Mouse (Mus musculus) heart, adult 18-20 months (tissue): ENCODE measurements at regions not wholly inside any gene's neighbourhood (a gene's known extent, or its start where the extent isn't known, plus 50 kb on each side); places are given as distances from the start of the nearest gene placed in this dataset.

Experiments used
- DNase-seq, 2 experiments: peaks; one replicate each; pipeline ENCODE4 v3.0.0; 2021 to 2022; ENCODE audit warnings: mixed read lengths in 1 of 2

DNA sequence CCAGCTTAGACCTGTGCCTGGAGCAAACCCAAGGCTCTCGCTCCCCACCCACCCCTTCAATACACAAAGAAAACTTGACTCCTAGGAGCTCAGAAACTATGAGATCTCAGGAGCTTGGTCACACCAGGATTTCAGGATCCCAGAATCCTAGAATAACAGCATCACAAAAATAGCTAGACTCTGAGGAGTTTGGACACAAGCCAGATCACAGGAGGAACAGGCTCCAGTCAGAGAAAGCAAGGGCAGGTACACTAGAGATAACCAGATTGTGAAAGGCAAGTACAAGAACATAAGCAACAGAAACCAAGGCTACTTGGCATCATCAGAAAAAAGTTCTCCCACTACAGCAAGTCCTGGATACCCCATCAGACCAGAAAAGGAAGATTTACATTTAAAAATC lies 221.5 kb downstream of the Epha7 start:
- DNase-seq = peak in 1 of 2 experiments; percentile 3

DNA sequence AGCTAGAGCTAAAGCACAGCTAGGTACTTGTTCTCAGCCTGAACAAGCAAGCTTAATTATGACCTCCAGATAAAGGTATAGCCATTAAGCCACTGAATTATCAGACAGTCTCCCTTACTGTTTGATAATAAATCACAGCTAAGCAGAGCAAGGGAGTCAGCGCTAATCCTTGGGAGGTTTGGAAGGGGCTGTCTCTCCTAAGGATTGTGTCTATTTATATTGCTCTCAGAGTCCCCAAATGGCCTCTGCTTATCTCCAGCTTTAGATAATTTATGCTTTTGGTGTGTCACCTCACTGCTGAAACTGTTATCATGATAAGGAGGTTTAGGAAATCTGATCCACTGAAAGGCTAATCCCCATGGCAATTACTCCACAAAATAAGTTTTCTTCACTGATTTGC lies 227.1 kb downstream of the Epha7 start:
- DNase-seq = no peak

DNA sequence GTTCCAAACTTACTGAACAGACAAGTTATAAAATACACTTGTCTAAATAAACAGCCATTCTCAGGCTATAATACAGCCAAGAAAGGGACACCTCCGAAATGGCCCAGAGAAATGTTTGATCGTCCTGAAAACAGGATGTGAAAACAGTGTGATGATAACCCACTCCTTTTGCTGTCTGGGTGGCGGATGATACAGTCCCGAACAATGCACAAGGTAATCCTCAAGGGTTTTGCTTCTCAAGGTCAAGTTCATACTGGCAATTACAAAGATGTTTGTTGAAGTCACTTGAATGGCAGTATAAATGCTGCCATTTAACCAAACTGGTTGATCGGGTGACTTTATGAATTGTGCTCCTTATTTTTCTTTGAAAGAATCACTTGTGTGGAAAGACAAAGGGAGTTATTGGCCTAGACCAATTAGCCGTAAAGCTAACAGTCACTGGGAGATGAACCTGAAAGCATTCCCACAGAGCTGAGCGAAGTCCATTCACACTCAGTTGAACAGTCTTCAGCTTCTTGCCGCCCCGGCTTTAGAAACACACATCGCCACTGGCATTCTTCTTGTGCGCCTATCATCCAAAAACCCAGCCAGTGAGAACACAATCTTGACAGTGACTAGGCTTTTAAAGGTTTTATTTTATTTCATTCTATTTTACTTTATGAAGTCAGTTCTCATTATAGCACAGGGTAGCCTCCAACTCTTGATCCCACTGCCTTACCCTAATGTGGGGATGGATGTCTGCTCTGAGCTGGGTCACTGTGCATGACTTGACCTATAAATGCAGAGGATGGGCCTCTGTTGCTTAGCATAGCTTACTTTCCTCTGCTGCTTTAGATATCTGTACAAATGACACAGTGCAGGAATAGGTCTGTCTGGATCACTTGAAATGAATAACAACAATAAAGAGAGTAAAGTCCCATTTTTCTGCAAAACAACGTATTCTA lies 256.0 kb downstream of the Epha7 start:
- no peak for DNase-seq

DNA sequence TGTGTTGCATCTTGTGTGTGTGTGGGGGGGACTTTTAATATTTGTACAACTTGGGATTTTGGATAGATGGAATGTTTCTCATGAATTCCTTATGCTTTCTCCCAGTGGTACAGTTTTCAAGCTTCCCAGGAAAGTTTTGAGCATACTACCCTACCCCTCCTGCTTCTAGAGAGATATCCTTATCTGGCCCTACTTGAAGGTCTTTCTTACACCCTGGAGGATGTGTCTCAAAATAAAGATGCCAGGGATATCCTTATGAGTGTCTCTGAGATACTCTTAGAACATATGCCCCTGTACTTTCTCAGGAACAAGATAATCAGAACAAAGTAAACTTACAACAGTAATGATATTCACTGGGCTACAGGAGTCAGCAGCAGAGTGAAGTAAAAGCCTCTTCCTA lies 261.3 kb downstream of the Epha7 start:
- no peak for DNase-seq

DNA sequence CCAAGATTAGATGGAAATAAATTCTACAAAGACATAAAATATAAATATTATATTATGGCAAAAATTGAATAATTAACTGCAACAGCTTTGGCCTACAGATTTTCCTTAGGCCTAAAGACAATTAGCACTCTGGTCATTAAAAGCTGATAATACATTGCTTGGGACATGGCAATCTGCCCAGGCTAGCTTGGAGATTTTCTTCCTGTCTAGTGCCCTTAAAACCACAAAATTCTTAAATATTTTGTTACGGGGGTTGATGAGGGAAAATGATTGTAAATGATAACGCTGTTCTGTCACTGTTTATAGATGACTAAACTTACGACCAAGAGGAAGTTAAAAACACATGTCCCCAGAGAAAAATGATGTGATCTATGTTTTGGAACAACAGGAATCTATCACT lies 261.9 kb downstream of the Epha7 start:
- DNase-seq = no peak

DNA sequence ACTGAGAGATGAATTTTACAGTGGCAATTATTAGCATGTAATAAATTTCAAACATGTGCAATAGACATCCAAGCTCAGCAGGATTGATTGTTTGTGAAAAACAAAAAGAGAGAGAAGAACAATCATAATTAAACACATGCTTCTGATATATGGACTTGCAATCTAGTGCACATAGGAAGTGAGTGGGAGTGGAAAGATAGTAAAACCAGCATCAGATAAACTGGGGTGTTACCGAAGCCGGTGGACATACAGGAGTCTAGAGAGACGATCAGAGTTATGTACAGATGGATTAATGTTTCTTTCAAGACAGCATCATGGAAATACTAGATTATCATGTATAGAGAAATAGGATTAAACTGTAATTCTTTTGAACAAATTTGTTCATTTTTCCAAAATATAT lies 263.8 kb downstream of the Epha7 start:
- no peak for DNase-seq

DNA sequence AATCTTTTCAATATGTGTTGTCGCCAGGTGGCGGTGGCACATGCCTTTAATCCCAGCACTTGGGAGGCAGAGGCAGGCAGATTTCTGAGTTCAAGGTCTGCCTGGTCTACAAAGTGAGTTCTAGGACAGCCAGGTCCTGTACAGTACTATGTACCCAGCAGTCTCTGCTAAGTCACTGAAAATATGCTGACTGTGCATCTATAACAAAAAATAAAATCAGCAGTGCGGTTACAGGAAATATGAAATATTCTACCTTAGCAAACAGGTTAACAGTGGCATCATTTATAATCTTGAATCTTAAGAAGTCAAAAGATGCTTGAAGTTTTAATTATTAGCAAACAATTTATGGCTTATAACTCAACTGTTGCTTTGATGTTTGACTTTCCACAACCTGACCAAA lies 265.5 kb downstream of the Epha7 start:
- DNase-seq = no peak

DNA sequence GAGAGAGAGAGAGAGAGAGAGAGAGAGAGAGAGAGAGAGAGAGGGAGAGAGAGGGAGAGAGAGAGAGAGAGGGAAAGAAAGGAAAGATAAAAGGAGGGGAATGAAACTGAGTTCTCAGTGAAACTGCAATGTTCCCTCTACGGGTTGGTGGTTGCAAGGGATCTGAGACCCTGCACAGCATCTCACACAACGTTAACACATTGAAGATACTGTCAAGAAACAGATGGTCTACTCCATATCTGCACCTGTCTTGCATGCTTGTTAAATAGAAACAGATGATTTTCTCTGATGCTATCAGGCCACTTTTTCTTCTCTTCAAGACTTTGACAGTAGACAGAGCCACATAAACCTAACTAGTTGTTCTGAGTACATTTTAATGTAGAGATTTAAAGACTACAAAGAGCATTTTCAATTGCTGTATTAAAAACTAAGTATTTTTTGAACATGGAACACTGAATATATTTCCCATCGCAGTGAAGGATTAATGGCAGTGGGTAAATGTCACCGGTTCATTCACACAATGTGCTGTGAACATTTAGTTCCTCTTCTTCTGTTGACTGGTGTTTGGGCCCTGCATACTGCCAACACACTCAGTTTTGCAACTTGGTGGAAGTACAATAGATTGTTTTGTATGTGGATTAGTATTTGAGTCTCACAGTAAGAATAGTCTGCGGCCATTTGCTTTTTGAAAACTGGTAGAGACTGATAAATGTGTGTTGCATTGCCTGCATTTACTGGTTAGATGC lies 270.8 kb downstream of the Epha7 start:
- no peak for DNase-seq

DNA sequence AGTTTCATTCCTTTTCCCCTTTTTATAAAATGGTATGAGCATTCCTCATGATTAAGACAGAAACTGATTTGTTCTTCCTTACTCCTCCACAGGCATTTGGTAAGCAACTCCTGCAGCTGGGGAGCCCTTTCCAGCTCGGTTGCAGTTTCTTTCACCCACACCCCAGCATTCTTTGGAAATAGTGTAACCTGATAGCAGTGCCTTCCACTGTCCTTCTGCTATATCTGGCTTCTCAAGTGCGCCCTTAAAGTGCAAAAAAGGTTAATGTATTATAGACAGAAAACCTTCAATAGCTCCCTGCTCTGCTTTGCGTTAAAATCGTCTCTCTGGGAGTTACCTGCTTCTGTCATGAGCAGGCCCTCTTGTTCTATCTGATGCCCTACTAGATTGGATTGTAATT lies 278.0 kb downstream of the Epha7 start:
- DNase-seq = no peak

DNA sequence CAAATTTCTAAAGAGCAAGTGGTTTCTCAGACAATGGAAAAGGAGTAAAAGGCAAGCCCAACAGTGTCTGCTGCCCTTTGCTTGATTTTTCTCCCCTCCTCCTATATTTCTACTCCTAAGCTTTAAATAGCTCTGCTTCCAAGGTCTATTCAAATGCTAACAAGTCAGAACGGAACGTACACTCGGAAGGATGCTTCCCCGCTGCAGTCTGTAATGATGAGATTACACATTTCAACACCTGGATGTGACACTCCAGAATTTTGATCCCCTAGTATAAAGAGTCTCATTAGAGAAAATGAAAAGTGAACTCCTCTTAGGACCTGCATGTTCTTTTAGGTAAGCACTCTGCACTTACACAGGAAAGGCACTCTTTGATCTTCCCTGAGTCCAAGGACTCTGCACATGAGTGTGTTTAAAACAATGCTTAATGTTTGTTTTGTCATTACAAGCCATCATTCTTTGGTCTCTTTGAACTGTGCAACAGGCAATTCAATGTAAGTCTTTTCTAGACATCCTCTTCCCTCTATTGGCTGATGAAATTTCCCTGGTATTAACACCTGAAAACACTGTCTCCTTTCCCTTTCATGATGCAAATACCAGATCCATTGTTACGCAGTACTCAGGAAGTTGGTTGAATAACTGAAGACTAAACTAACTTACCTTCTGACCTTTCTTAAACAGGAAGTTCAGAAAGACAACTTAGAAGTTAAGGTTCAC lies 278.7 kb downstream of the Epha7 start:
- DNase-seq = no peak

DNA sequence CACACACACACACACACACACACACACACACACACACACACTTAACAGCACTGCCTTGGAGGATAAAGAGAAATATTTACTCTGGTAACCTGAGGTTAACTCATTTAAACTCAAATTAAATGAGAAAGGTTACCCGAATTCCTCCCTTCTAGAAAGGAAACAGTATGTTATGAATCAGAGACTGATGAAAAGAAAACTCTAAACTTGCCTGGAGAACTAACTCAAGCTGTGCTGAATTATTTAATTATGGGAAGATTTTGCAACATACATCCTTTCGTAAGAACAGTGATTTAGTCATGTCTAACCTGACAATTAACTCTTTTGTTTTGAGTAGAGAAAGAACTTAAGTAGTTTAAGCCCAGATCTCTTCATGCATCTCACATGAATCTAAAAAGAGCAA lies 289.4 kb downstream of the Epha7 start:
- no peak for DNase-seq

DNA sequence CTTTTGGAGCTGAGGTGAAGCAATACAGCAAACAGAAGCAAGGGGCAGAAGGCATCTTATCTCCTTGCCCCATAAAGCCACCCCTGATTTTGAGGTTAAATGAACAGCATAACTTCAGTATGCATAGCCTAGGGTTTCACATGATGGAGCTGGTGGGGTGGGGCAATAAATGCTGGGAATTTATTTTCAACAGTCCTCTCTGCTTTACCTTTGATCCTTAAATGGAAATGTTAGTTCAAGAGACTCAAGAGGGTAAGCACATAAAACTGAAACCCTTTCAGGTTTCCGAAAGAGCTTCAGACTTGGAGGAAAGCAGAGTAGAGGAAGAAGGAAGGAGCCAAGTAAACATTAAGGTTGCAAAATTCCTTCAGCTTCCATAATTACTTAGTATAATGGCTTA lies 290.5 kb downstream of the Epha7 start:
- no peak for DNase-seq

DNA sequence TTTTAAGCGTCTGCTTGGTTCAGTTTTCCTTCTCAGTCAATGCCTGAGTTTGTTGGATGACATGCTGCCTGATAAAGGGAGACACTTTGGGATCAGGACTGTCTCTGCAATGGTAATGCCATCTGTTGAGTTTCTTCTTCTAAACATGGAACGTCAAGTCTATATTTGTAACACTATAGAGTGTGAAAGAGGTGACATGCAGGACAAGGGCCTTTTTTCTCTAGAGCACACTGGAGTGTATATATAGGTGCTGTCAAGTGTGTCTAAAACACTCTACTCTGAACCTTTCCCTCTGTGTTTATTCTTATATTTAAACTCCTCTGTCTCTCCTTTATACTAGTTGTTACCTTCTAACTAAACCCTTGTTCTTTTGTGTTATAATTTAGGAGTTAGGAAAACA lies 299.6 kb downstream of the Epha7 start:
- no peak for DNase-seq

DNA sequence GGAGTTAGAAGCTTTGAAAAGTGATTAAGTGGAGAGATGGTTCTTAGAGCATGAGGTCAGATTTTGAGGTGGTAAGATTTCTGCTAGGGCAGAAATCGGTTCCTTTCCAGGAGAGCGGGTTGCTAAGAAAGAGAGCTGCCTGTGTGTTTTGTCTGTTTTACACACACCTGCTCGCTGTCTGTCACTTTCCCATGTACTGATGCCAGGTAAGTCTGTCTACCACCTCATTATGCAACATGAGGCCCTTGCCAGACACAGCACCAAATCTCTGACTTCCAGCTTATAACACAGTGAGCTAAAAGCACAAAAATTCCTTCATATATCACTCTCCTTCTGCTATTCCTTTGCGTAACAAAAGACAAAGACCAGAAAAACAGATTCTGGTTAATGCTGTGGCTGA lies 304.1 kb downstream of the Epha7 start:
- DNase-seq = no peak

DNA sequence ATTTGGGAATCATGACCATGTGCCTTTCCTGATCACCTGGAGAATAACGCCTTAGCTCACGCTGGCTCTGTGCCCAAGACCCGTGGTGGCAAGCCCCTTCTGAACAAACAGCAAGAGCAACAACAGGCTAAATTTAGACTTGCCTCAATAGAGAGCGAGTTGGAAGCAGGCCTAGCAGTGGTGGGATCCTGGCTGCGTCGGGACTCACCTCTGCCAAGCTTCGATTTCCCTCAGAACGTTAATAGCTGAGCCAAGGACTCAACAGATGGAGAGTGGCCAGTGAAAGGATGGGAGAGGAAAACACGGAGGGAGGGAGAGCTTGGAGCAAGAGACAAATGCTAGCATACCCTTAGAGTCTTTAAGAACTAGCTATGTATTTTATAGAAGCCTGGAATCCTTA lies 305.0 kb downstream of the Epha7 start:
- peak; percentile 67 to 68 for DNase-seq

DNA sequence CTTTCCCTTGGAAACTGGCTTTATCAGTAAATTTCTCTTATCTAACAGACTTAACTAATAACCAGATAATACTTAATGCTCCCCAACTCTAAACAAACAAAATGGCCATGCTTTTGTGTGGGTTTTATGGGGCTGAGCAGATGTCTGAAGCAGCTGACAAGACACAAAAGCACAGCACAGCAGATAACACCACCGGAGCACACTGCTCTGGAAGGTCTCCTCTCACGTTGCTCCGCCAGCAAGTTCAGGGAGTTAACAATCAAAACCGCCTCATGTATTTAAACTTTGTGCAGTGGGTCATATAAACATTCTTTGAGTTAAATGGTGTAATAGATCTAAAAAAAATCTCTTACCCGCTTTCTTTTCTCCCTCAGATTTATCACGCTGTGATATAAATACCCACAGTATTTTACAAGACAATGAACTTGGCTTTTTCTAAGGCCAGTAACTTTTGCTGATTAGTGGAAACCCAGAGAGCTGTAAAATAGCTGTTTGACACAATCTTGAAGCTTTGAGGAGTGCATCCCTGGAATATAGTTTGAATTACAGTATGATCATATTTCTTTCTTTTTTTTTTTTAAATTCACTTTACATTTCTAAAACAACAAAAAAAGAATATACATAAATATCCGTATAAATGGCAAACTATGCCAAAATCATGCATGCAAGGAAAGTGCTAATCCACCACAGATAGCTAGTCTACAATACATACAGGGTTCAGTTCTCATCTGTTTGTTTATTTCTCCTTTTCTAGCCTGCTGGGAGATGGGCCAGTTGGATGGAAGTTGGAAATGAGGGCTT lies 305.9 kb downstream of the Epha7 start:
- DNase-seq = no peak

DNA sequence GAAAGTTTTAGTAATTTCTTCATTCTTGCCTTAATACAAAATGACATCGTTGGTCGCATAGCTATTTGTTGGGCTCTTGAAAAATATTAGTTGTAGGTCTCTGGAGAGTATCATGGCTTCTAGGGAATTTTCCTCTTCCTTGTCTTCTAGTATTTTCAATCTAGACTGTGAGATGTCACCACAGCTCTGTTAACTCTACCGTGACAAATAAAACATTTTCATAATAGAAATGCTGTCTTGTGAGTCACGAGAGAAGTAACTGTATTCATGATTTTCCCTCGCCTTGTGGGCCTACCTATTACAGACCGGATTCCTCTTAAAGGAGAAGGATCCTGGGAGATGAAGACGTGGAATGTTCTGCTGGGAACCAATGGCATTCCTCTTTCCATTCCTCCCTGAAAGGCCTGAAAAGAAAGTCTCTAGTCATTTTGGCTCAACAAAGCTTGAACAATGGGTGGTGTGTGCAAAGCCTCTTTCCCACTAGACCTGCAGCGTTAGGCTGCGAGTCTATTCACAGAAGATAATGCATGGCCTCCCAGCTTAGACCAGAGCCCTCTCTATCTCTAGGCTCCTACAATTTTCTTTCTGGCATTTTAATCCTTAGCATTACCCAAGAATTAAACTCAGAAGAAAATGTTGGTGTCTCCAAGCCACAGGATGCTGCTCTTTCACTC lies 306.7 kb downstream of the Epha7 start:
- DNase-seq = no peak

DNA sequence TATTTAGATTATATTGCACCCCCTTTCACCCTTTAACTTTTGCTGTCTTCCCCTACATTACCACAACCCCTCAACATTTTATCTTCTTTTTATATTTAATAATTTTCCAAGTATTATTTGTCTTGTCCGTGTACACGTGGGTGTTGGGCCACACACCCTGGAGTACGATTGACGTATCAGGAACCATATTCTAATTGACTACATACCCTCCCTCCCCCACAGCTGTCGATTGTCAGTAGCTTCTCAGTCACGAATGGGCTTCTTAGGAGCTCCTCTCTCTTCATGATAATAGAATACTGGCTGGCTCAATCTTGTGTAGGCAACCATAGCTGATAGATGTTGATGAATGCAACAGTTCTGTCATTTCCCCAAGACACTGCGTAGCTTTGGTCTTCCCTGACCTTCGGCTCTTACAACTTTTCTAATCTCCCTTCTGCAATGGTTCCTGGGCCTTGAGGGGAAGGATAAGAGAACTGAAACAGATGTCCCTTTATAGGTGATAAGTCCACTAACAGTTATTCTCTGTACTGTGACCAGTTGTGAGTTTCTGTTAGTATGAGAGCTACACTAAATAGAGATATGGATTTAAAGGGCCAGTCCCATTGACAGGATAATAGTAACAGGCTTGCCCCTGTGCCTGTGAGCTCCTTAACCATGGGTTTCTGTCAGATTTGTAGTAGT lies 310.9 kb downstream of the Epha7 start:
- DNase-seq = no peak

DNA sequence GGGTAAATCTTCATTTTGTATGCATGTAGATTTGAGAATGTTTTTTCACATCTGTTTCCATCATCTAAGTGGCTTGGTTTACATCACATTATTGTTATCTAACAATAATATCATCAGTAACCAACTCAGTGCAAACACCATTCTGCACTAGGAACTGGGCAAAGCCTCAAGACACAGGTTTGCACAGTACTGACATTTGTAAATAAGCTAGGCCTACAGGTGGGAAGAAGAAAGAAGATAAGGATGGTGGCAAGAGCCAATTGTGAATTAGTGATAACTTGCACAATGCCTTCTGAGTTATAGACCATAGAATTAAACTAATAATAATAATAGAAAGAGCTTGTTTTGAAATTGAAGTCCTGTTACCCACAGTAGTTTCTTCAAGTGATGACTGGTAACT lies 317.6 kb downstream of the Epha7 start:
- DNase-seq = no peak

DNA sequence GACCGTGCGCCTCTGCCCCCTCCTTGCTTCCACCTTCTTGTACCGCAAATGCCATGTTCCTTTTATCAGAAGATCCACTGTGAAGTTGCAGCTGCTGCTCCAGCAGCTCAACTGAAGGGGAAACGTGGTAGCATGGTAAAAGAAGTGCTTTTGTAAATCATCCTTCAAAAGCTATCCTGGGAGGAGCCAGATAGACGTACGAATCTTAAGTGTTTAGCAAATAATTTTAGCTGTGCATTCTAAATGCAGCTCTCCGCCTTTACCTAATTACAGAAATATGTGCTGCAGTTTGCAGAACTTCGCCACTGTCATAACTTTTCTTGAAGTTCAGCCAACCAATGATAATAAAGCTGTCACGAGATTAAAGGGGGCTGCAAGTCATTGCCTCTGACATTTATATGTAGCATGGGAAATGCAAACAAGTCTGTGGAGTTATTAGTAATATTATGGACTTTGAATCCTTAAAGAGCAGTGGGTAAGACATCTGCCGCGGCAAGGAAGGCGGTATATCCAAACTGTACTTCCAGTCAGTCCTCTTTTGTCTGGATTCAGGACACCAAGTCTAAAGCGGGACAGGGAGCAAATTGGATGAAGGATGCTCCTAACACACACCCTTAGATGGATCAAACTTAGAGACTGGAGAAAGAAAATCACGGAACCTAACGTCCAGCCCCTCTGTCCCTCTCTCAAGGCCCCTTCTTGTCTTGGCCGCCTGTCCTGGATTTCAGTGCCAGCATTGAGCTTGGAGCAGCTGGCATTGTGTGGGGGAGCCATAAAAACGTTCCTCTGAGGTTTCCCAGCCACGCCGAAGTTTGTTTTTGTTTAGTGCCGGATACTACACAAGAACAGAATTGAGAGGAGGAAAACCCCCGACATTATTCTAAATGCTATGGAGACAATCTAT lies 320.7 kb downstream of the Epha7 start:
- no peak for DNase-seq
